29 mouse cellular contexts compared by ENCODE assay signal in genomic region chr4:84621785-84622184, GRCm38 (mm10). TPM values are rescaled to one million over a fixed set of nuclear protein-coding genes. Genes with fewer than 3 reads are reported as not detected.
DNase-seq lines count a peak whose midpoint lies in the region; ATAC-seq and TF ChIP-seq lines count a peak whose summit lies in the region.
"Had no signal": no experiment of that assay in that cellular context is flagged by ENCODE, and none has a peak within 500 bp of the region (broad histone marks: within the 10 kb centered on the region; RNA-seq: fewer than 3 reads in every experiment).

No protein-coding gene starts in this region.

- H3K9me3 ChIP-seq in lung, postnatal 0 days (ENCODE audit: low read length): no peaks in the 10 kb centered on the region
- no peaks in the 10 kb centered on the region for H3K9me3 ChIP-seq in intestine, postnatal 0 days (ENCODE audit: control insufficient read depth)
- H3K9me3 ChIP-seq: forebrain, embryonic 10.5 days; forebrain, embryonic 13.5 days; heart, embryonic 10.5 days; heart, embryonic 13.5 days; hindbrain, embryonic 12.5 days; hindbrain, embryonic 15.5 days had no signal

- ATAC-seq in lung, postnatal 0 days: peak; percentile 30; the same call in 1 of the 2 replicates
- no peak for ATAC-seq in intestine, postnatal 0 days
- ATAC-seq: activated CD4-positive, CD25-positive, alpha-beta regulatory T cell, adult 4 months; CD4-positive, CD25-positive, alpha-beta regulatory T cell, adult 4 months; forebrain, embryonic 13.5 days; forebrain, embryonic 16.5 days had no signal

- no peak for TF ChIP-seq POLR2A in myocyte (IDR thresholded peaks at IDR 0.05; ENCODE audit: insufficient read length, low read depth)

- peak; percentile 3 for DNase-seq in adrenal gland, postnatal 25 days
- no peak for DNase-seq in adrenal gland, adult 18-20 months (ENCODE audit: low spot score in 2 of 2)
- DNase-seq in lung, postnatal 0 days (ENCODE audit: low spot score): peak; percentile 47
- DNase-seq in lung, postnatal 10 days: no peak
- DNase-seq in lung, postnatal 14 days: peak; percentile 8
- DNase-seq in layer of hippocampus, adult 9-11 months: no peak
- DNase-seq: adrenal gland, postnatal 10 days; B cell, adult 2 months; cerebellum, adult 11-12 months; cerebellum, adult 8-10 months; cerebellum, postnatal 14 days; gastrocnemius, postnatal 10 days; gastrocnemius, postnatal 36 days; heart, adult 2 months; heart, postnatal 14 days had no signal

- no peak for TF ChIP-seq EP300 in lung, postnatal 0 days (IDR thresholded peaks at IDR 0.05)

- no peak overlapping the region for H3K27ac ChIP-seq in lung, postnatal 0 days (ENCODE audit: low read length)
- no peak overlapping the region for H3K27ac ChIP-seq in intestine, postnatal 0 days (ENCODE audit: low read depth, low read length)
- H3K27ac ChIP-seq: forebrain, embryonic 10.5 days; forebrain, embryonic 13.5 days; heart, adult 2 months; heart, embryonic 10.5 days; heart, embryonic 13.5 days; hindbrain, embryonic 12.5 days; hindbrain, embryonic 15.5 days had no signal

- no peaks in the 10 kb centered on the region for H3K4me1 ChIP-seq in lung, postnatal 0 days (ENCODE audit: insufficient read depth, low read depth, low read length)
- H3K4me1 ChIP-seq in intestine, postnatal 0 days (replicated peaks; ENCODE audit: control insufficient read depth, insufficient read depth, low read length): no peaks in the 10 kb centered on the region
- H3K4me1 ChIP-seq: forebrain, embryonic 13.5 days; heart, embryonic 10.5 days; heart, embryonic 13.5 days; hindbrain, embryonic 12.5 days; hindbrain, embryonic 15.5 days had no signal

- no peak overlapping the region for H3K9ac ChIP-seq in lung, postnatal 0 days (replicated peaks; ENCODE audit: low read depth)
- H3K9ac ChIP-seq in intestine, postnatal 0 days (ENCODE audit: low read depth, low read length): no peak overlapping the region
- H3K9ac ChIP-seq: forebrain, embryonic 13.5 days; heart, embryonic 13.5 days; hindbrain, embryonic 12.5 days; hindbrain, embryonic 15.5 days had no signal

- no peak overlapping the region for H3ac ChIP-seq in myocyte (ENCODE audit: control insufficient read depth, insufficient read length)

- H3K4me2 ChIP-seq in lung, postnatal 0 days (replicated peaks; ENCODE audit: low read depth, low read length): no peak overlapping the region
- H3K4me2 ChIP-seq in myocyte (ENCODE audit: low read depth): no peak overlapping the region
- H3K4me2 ChIP-seq in intestine, postnatal 0 days (replicated peaks; ENCODE audit: low read depth): no peak overlapping the region
- H3K4me2 ChIP-seq: forebrain, embryonic 13.5 days; heart, embryonic 13.5 days; hindbrain, embryonic 12.5 days; hindbrain, embryonic 15.5 days had no signal

- peaks cover 66% of the 10 kb centered on the region for H3K79me2 ChIP-seq in myocyte (ENCODE audit: control insufficient read depth, insufficient read depth)

- no peaks in the 10 kb centered on the region for H3K27me3 ChIP-seq in lung, postnatal 0 days (replicated peaks; ENCODE audit: insufficient read depth, low read length)
- H3K27me3 ChIP-seq in myocyte (ENCODE audit: control insufficient read depth, insufficient read depth, insufficient read length): no peaks in the 10 kb centered on the region
- H3K27me3 ChIP-seq in intestine, postnatal 0 days (replicated peaks; ENCODE audit: control insufficient read depth, insufficient read depth, low read length): no peaks in the 10 kb centered on the region
- H3K27me3 ChIP-seq: forebrain, embryonic 13.5 days; heart, embryonic 13.5 days; hindbrain, embryonic 12.5 days; hindbrain, embryonic 15.5 days had no signal

- no peak for TF ChIP-seq CTCF in lung, postnatal 0 days (IDR thresholded peaks at IDR 0.05)
- no peak for TF ChIP-seq CTCF in intestine, postnatal 0 days (IDR thresholded peaks at IDR 0.05; ENCODE audit: low read depth)

- H3K36me3 ChIP-seq in lung, postnatal 0 days (ENCODE audit: insufficient read depth, low read length): no peaks in the 10 kb centered on the region
- H3K36me3 ChIP-seq in myocyte (ENCODE audit: control insufficient read depth, insufficient read depth): no peaks in the 10 kb centered on the region
- no peaks in the 10 kb centered on the region for H3K36me3 ChIP-seq in intestine, postnatal 0 days (ENCODE audit: control insufficient read depth, insufficient read depth)
- H3K36me3 ChIP-seq: forebrain, embryonic 10.5 days; heart, embryonic 10.5 days; heart, embryonic 13.5 days; hindbrain, embryonic 12.5 days; hindbrain, embryonic 15.5 days had no signal

- 57% methylated on average over 3 of the region's 3 CpGs for WGBS in lung, postnatal 0 days
- WGBS in intestine, postnatal 0 days: 87% methylated on average over 3 of the region's 3 CpGs

- no peak overlapping the region for H3K4me3 ChIP-seq in lung, postnatal 0 days (ENCODE audit: low read depth, low read length)
- H3K4me3 ChIP-seq in myocyte: no peak overlapping the region
- H3K4me3 ChIP-seq in intestine, postnatal 0 days (ENCODE audit: low read depth, low read length): no peak overlapping the region
- H3K4me3 ChIP-seq: forebrain, embryonic 10.5 days; forebrain, embryonic 13.5 days; heart, adult 2 months; heart, embryonic 10.5 days; heart, embryonic 13.5 days; hindbrain, embryonic 12.5 days; hindbrain, embryonic 15.5 days had no signal

TF ChIP-seq in myocyte, 11 proteins besides CTCF, POLR2A, EP300 and RAD21:
- TF ChIP-seq POLR2AphosphoS2 (IDR thresholded peaks at IDR 0.05; ENCODE audit: insufficient read length, low read depth) (no peak), CEBPB (IDR thresholded peaks at IDR 0.05; ENCODE audit: insufficient read depth, poor library complexity, severe bottlenecking) (peak; percentile 47; the same call in 1 of the 2 replicates), E2F4 (IDR thresholded peaks at IDR 0.05; ENCODE audit: insufficient read depth) (no peak)

RNA-seq across cellular contexts. Expression of gene Bnc2, which starts 53.3 kb away (rescaled TPM):
- 7.3 and 10.3 TPM in 2 replicates for total RNA-seq in adrenal gland, postnatal 25 days (2021)
- total RNA-seq in adrenal gland, adult 18-20 months (2021): 10 to 100 TPM; 12.0 to 13.8 TPM
- 1.9 and 2.9 TPM in 2 replicates for polyA plus RNA-seq in lung, postnatal 0 days (2015; fragmentation: Nextera tagmentation; extraction: Ambion mirVana)
- polyA plus RNA-seq in myocyte (2012; fragmentation: generic; extraction: Trizol): 6.4 TPM
- 5.8 and 6.4 TPM in 2 replicates for polyA plus RNA-seq in intestine, postnatal 0 days (2015; fragmentation: Nextera tagmentation; extraction: Ambion mirVana)
- total RNA-seq: granulocyte monocyte progenitor cell, adult 5-6 weeks; hematopoietic stem cell, adult 5-6 weeks; MEL had no signal
- polyA plus RNA-seq: activated CD4-positive, CD25-positive, alpha-beta regulatory T cell, adult 4 months; CD4-positive, CD25-positive, alpha-beta regulatory T cell, adult 4 months had no signal

Comparison
In these comparisons a context has a peak if more than half of its experiments do, and no peak if none do; other contexts are left out.
1. DNase-seq: peak in adrenal gland, postnatal 25 days (single experiment), lung, postnatal 0 days (single experiment) and lung, postnatal 14 days (single experiment); none in adrenal gland, adult 18-20 months (0 of 2), lung, postnatal 10 days (single experiment) and layer of hippocampus, adult 9-11 months (single experiment).